Mouse (Mus musculus) embryonic facial prominence, embryonic 11.5 days (tissue): Measurements from ENCODE around the gene Espl1. TPM values are rescaled to one million over a fixed set of nuclear protein-coding genes. Genes with fewer than 3 reads are reported as not detected.
A peak's percentile ranks its signal among the peaks of the same experiment; 100 is the strongest.

Experiments
- ATAC-seq: fragments of 200-750 bp; cut with Nextera tagmentation; replicated peaks from 2 replicates; pipeline ENCODE4 v1.8.0; 2017; ENCODE audit warnings: low read depth; ENCODE audit not compliant: insufficient number of reproducible peaks, low FRiP score, low TSS enrichment
- DNase-seq: peaks from one replicate; pipeline ENCODE4 v3.0.0-alpha.2; 2015; ENCODE audit warnings: low spot score
- H3K27ac ChIP-seq: fragments of 300-500 bp; sonication (generic); replicated peaks from 2 replicates; pipeline ENCODE4 v1.5.1; 2014; ENCODE audit warnings: mild to moderate bottlenecking, low read depth, low read length, control low read depth
- H3K27me3 ChIP-seq: fragments of 300-500 bp; sonication (generic); 2 replicates; pipeline ENCODE4 v1.6.1; 2014; ENCODE audit warnings: mild to moderate bottlenecking, low read length, moderate library complexity, mixed read lengths; ENCODE audit not compliant: control insufficient read depth, insufficient read depth
- H3K36me3 ChIP-seq: fragments of 300-500 bp; sonication (generic); replicated peaks from 2 replicates; pipeline ENCODE4 v1.6.1; 2014; ENCODE audit warnings: low read depth, mild to moderate bottlenecking, low read length, moderate library complexity, mixed read lengths; ENCODE audit not compliant: control insufficient read depth, insufficient read depth
- H3K4me1 ChIP-seq: fragments of 300-500 bp; sonication (generic); 2 replicates; pipeline ENCODE4 v1.6.1; 2014; ENCODE audit warnings: low read length, mixed read lengths; ENCODE audit not compliant: control insufficient read depth, insufficient read depth
- H3K4me2 ChIP-seq: fragments of 300-500 bp; sonication (generic); 2 replicates; pipeline ENCODE4 v1.6.1; 2014; ENCODE audit warnings: low read depth, mild to moderate bottlenecking, control low read depth, low read length, moderate library complexity
- H3K4me3 ChIP-seq: fragments of 300-500 bp; sonication (generic); 2 replicates; pipeline ENCODE4 v1.5.1; 2014; ENCODE audit warnings: low read depth, low read length, control low read depth
- H3K9ac ChIP-seq: fragments of 300-500 bp; sonication (generic); replicated peaks from 2 replicates; pipeline ENCODE4 v1.6.1; 2014; ENCODE audit warnings: mild to moderate bottlenecking, control low read depth, low read length
- H3K9me3 ChIP-seq: fragments of 300-500 bp; sonication (generic); replicated peaks from 2 replicates; pipeline ENCODE4 v1.6.1; 2016; ENCODE audit warnings: mild to moderate bottlenecking, low read length, inconsistent platforms, mixed read lengths; ENCODE audit not compliant: control insufficient read depth
- WGBS: fragments of 180-500 bp; shearing (Covaris S2); extraction: QIAGEN DNeasy Blood & Tissue Kit; methylation state at CpG from one replicate; pipeline ENCODE4 v1.1.7; 2014; 5-methylcytosine and 5-hydroxymethylcytosine counted together
- polyA plus RNA-seq: library from polyadenylated mRNA; unstranded; fragments of >200 nt; fragmentation: Nextera tagmentation; extraction: Ambion mirVana; gene quantifications from 2 replicates; pipeline ENCODE4 v1.2.1, GENCODE M21; 2014

The Espl1 gene
- polyA plus RNA-seq, 1 experiment from 2014 or later = 37.7 TPM

DNA sequence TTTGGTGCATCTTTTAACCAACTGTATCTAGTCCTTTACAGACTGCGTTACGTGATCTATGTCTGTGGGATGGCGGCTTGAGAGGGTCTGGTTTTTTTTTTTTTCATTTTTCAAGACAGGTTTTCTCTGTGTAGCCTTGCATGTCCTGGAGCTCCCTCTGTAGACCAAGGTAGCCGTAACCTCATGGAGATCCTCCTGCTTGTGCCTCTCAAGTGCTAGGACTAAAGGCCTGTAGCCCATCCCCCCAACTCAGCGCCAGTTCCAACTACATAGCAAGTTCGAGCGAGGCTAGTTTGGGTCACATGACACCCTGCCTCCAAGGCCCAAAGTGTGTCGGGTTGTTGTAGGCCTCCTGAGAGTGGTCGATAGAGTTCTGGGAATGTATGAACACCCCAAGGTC, 12.7 kb downstream of the Espl1 start:
- WGBS = 85% methylated on average over 9 of the region's 9 CpGs
- H3K4me3 ChIP-seq = no peak overlapping the region
- no peak overlapping the region for H3K9ac ChIP-seq
- no peak overlapping the region for H3K27ac ChIP-seq
- H3K4me2 ChIP-seq = no peak overlapping the region
- H3K36me3 ChIP-seq = peaks cover 10% of the 10 kb centered on the region
- no peaks in the 10 kb centered on the region for H3K27me3 ChIP-seq
- H3K9me3 ChIP-seq = no peaks in the 10 kb centered on the region
- DNase-seq (no peak), ATAC-seq (no peak)
- H3K4me1 ChIP-seq = no peaks in the 10 kb centered on the region

DNA sequence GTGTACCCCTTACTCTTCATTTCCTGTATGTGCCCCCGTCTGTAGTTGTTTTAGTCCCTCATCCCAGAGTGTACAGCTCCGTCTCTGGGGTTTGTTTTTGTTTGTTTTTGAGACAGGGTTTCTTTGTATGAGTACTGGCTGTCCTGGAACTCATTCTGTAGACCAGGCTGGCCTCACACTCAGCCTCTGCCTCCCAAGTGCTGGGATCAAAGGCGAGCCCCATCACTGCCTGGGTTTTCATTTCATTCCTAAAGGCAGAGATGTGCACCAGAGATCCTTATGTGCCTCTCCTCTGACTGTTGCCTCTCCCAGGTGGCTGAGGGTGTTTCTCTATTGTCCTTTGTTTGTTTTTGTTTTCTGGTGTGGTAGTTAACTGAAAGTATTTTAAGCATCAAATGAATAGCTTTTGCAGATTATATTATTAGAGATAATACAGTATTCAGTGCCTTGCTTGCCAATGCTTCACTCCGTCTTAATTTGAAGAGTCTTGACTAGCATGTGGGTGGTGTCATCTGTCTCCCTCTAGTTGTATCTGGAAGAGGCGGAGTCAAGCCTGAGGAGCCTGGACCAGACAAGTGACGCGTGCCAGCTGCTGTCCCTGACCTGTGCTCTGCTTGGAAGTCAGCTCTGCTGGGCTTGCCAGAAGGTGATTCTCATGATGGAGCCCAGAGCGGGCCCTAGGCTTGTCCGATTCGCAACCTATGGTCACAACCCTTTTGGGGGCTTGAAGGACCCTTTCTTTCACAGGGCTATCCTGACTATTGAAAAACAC, 14.2 kb downstream of the Espl1 start:
- no peak for DNase-seq
- H3K9ac ChIP-seq = no peak overlapping the region
- no peak for ATAC-seq
- H3K4me2 ChIP-seq = no peak overlapping the region
- H3K4me1 ChIP-seq = no peaks in the 10 kb centered on the region
- H3K27me3 ChIP-seq = no peaks in the 10 kb centered on the region
- WGBS = 74% methylated on average over 10 of the region's 10 CpGs
- H3K4me3 ChIP-seq = no peak overlapping the region
- no peak overlapping the region for H3K27ac ChIP-seq
- peaks cover 10% of the 10 kb centered on the region for H3K36me3 ChIP-seq
- H3K9me3 ChIP-seq = no peaks in the 10 kb centered on the region

DNA sequence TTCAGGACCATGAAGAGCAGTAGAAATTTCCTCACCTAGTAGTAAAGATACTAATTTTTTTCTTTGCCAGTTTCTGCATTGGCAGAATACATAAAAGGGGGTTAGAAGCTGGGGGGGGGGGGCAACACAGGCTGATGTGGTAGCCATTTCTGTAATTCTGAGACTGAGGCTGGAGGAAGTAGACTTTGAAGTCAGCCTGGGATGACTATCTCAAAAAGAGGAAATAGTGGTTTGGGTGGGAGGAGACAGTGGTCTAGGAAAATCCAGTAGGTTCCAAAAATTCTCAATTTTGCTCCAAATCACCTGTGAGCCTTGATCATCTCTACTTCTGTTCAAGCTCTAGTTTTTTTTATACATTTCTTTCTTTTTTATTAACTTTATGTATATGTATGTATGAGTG, 15.4 kb downstream of the Espl1 start:
- Histone ChIP-seq H3K9ac (no peak overlapping the region), H3K4me1 (no peaks in the 10 kb centered on the region), H3K27me3 (no peaks in the 10 kb centered on the region), H3K4me2 (no peak overlapping the region), H3K27ac (no peak overlapping the region), H3K9me3 (no peaks in the 10 kb centered on the region), H3K36me3 (peaks cover 12% of the 10 kb centered on the region), H3K4me3 (no peak overlapping the region)
- DNase-seq = no peak
- no peak for ATAC-seq

DNA sequence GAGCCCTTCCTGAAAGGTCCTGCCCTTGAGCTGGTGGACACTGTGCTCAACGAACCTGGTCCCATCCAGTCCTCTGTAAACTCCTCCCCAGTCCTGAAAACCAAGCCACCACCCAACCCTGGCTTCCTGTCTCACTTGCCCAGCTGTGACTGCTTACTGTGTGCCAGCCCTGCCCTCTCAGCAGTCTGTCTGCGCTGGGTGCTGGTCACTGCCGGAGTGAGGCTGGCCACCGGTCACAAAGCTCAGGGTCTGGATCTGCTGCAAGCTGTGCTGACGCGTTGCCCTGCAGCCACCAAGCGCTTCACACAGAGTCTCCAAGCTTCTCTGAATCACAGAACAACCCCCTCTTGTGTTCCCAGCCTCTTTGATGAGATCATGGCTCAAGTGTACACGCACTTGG, 19.2 kb downstream of the Espl1 start:
- no peak overlapping the region for H3K4me2 ChIP-seq
- H3K4me1 ChIP-seq = no peaks in the 10 kb centered on the region
- 92% methylated on average over 8 of the region's 8 CpGs for WGBS
- H3K36me3 ChIP-seq = peaks cover 18% of the 10 kb centered on the region
- H3K4me3 ChIP-seq = no peak overlapping the region
- no peak for DNase-seq
- no peaks in the 10 kb centered on the region for H3K27me3 ChIP-seq
- H3K9me3 ChIP-seq = no peaks in the 10 kb centered on the region
- H3K27ac ChIP-seq = no peak overlapping the region
- ATAC-seq = no peak
- no peak overlapping the region for H3K9ac ChIP-seq

DNA sequence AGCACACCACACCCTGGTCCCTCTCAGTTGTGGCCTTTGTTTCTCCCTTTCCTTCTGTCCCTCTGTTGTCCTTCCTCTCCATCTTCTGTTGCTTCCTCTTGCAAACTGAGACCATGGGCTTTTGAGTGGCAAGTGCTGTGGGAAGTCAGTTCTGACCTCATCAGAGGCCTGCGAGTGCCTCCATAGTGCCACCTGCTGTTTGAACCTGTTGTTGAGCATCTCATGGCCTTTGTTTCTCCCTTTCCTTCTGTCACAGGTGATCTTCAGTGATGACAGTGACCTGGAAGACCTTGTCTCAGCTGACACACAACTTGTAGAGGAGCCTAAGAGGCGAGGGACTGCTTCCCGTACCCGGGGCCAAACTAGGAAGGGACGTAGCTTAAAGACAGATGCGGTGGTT, 20.2 kb downstream of the Espl1 start:
- H3K4me3 ChIP-seq = no peak overlapping the region
- H3K9ac ChIP-seq = no peak overlapping the region
- H3K36me3 ChIP-seq = peaks cover 18% of the 10 kb centered on the region
- no peaks in the 10 kb centered on the region for H3K9me3 ChIP-seq
- no peak overlapping the region for H3K4me2 ChIP-seq
- DNase-seq = peak; percentile 69
- no peak overlapping the region for H3K27ac ChIP-seq
- no peak for ATAC-seq
- no peaks in the 10 kb centered on the region for H3K27me3 ChIP-seq
- no peaks in the 10 kb centered on the region for H3K4me1 ChIP-seq
- WGBS = 88% methylated on average over 6 of the region's 6 CpGs

DNA sequence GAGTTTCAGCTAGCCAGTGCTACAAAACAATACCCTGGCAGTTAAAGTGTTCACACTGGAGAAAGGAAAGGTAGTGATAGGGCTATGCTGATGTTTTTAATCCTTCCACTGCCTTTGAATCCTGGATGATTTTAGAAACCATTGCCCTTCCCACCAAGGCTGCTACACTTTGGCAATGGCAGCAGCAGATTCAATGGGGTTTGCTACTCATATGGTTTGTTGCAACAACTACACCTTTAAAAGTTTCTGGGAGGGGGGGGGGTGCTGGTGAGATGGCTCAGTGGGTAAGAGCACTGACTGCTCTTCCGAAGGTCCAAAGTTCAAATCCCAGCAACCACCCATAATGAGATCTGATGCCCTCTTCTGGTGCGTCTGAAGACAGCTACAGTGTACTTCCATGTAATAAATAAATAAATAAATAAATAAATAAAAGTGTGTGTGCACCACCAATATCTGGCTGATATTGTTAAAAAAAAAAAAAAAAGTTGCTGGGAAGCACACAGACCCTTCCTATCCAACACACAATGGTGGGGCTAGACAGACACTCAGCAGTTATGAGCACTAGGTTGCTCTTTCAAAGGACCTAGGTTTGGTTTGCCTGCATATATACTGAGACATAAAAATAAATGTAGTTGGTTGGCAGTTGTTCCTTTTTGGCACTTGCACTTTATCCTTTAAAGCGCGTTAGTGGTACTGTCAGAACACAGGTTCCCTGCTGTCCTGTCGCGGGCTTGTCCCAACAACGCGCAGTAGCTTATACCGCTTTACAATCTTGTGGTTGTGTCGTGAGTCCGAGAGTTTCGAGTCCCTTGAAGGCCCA, 28.8 kb downstream of the Espl1 start:
- peaks cover 3% of the 10 kb centered on the region for H3K36me3 ChIP-seq

DNA sequence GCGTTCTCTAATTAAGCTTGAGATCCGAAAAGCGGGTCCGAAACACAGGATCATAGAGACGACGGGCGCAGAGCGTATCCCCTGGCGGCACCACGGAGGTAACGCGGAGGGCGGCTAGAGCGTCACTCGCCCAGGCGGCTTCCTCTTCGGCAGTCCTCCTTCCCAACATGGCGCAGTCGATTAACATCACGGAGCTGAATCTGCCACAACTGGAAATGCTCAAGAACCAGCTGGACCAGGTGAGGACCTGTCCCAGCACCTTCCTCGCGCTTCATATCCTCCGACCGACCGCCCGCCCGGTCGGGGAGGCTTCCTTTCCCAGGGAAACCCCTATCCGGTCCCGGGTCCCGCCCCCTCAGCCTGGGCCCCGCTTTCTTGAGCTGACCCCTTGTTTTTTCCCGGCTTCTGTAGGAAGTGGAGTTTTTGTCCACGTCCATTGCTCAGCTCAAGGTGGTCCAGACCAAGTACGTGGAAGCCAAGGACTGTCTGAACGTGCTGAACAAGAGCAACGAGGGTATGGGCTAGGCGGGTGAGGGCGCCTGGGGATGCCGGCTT, 30.0 kb downstream of the Espl1 start, which contains the start of gene Pfdn5:
Gene Pfdn5, plus strand, starts transcription at position 95 of the 555 bp plus-strand sequence.
- peak within 1 kb of the TSS; percentile 74 for H3K4me2 ChIP-seq
- peak within 1 kb of the TSS; percentile 74 for H3K4me3 ChIP-seq
- H3K9me3 ChIP-seq = no peaks in the 10 kb centered on the region
- H3K4me1 ChIP-seq = no peaks in the 10 kb centered on the region; the same call in 1 of the 2 replicates
- DNase-seq (peak; percentile 90), ATAC-seq (peak; percentile 74)
- WGBS = under 1% methylated on average over 40 of the region's 40 CpGs
- peaks cover 3% of the 10 kb centered on the region for H3K36me3 ChIP-seq
- peak within 1 kb of the TSS; percentile 84 for H3K9ac ChIP-seq
- no peaks in the 10 kb centered on the region for H3K27me3 ChIP-seq
- 0 out of 2 replicates have a peak within 1 kb of the TSS, but pooled peaks have one; percentile 43 for H3K27ac ChIP-seq

More for the DNA sequence above, 28.8 kb downstream of the Espl1 start:
- Histone ChIP-seq H3K4me2 (no peak overlapping the region), H3K4me3 (no peak overlapping the region), H3K4me1 (no peaks in the 10 kb centered on the region), H3K27me3 (no peaks in the 10 kb centered on the region), H3K9me3 (no peaks in the 10 kb centered on the region), H3K9ac (no peak overlapping the region), H3K27ac (no peak overlapping the region)
- DNase-seq (no peak), ATAC-seq (no peak)
- WGBS = 77% methylated on average over 12 of the region's 12 CpGs
